Comparison of ENCODE assay signal across 8 mouse cellular contexts in genomic region chr13:48878534-48878933, GRCm38 (mm10). TPM values are rescaled to one million over a fixed set of nuclear protein-coding genes. Genes with fewer than 3 reads are reported as not detected.
DNase-seq lines count a peak whose midpoint lies in the region; ATAC-seq and TF ChIP-seq lines count a peak whose summit lies in the region.

No protein-coding gene starts in this region.

- peaks cover 3% of the 10 kb centered on the region for H3K4me1 ChIP-seq in cortical plate, adult 2 months (ENCODE audit: control insufficient read depth, insufficient read depth, low read length)

- TF ChIP-seq CTCF in cortical plate, adult 2 months (IDR thresholded peaks at IDR 0.05; ENCODE audit: extremely low read depth, insufficient read depth, low read length): no peak

- peak; percentile 99 for TF ChIP-seq POLR2A in cortical plate, adult 2 months (IDR thresholded peaks at IDR 0.05; ENCODE audit: extremely low read depth, insufficient read depth, low read length)

- ATAC-seq in activated CD4-positive, CD25-positive, alpha-beta regulatory T cell, adult 4 months: peak; percentile 95
- peak; percentile 94 for ATAC-seq in megakaryocyte progenitor cell, adult 5-6 weeks (replicated peaks; ENCODE audit: poor library complexity)

- peak overlapping the region; percentile 42 for H3K4me3 ChIP-seq in cortical plate, adult 2 months (ENCODE audit: insufficient read depth, low read length)

- peak; percentile 99 for DNase-seq in gastrocnemius, postnatal 10 days
- DNase-seq in induced T-regulatory cell, adult 2 months (ENCODE audit: low read depth): peak; percentile 99
- peak; percentile 96 to 98 for DNase-seq in left cerebral cortex, adult 9 months (ENCODE audit: low spot score in 2 of 2)
- DNase-seq in right cerebral cortex, postnatal 14 days: peak; percentile 99
- peak; percentile 97 to 99 for DNase-seq in urinary bladder, postnatal 36 days (ENCODE audit: low spot score in 2 of 2)

- H3K27ac ChIP-seq in cortical plate, adult 2 months (ENCODE audit: insufficient read depth, low read length): peak overlapping the region; percentile 78

RNA-seq across cellular contexts. Expression of gene Phf2, which starts 7.6 kb away (rescaled TPM):
- 1 to 10 TPM; 3.1 to 3.3 TPM for polyA plus RNA-seq in activated CD4-positive, CD25-positive, alpha-beta regulatory T cell, adult 4 months (2017; shearing (Covaris generic))
- 17.5 and 17.7 TPM in 2 replicates for polyA plus RNA-seq in cortical plate, adult 2 months (2012; rRNA removed)
- total RNA-seq in gastrocnemius, postnatal 10 days (2021): 10 to 100 TPM; 26.8 to 30.3 TPM
- total RNA-seq in megakaryocyte progenitor cell, adult 5-6 weeks (2015): 21.6 and 22.1 TPM in 2 replicates
- total RNA-seq in megakaryocyte progenitor cell, adult 5-6 weeks (2017): 7.5 and 9.1 TPM in 2 replicates

Comparison
In these comparisons a context has a peak if more than half of its experiments do, and no peak if none do; other contexts are left out.
1. Peak in every context shown above with its lines: DNase-seq, ATAC-seq, H3K4me3 ChIP-seq and H3K27ac ChIP-seq.